Mouse (Mus musculus) CH12.LX (cell line): ENCODE measurements around the gene Olfr91.

Source experiments
- CHD1 ChIP-seq: IDR thresholded peaks from 2 replicates; pipeline ENCODE4 v1.6.1; 2012; ENCODE audit warnings: low read depth, low read length, improper control_type of control experiment, inconsistent platforms
- CTCF ChIP-seq, 2 experiments: IDR thresholded peaks in 1 of 2; conservative IDR thresholded peaks in 1 of 2; 2 replicates each; pipeline ENCODE4 v1.5.1; 2011 to 2012; ENCODE audit warnings: low read depth in 2 of 2, low read length in 2 of 2, improper control_type of control experiment in 1 of 2, inconsistent platforms in 1 of 2, mild to moderate bottlenecking in 1 of 2, moderate library complexity in 1 of 2
- JUND ChIP-seq: conservative IDR thresholded peaks from 2 replicates; pipeline ENCODE4 v1.6.1; 2011; ENCODE audit warnings: low read depth, low read length, improper control_type of control experiment
- MAX ChIP-seq: IDR thresholded peaks from 2 replicates; pipeline ENCODE4 v1.6.1; 2011; ENCODE audit warnings: low read length, improper control_type of control experiment
- SIN3A ChIP-seq: IDR thresholded peaks from 2 replicates; pipeline ENCODE4 v1.6.1; 2012; ENCODE audit warnings: low read length, improper control_type of control experiment, inconsistent platforms

DNA sequence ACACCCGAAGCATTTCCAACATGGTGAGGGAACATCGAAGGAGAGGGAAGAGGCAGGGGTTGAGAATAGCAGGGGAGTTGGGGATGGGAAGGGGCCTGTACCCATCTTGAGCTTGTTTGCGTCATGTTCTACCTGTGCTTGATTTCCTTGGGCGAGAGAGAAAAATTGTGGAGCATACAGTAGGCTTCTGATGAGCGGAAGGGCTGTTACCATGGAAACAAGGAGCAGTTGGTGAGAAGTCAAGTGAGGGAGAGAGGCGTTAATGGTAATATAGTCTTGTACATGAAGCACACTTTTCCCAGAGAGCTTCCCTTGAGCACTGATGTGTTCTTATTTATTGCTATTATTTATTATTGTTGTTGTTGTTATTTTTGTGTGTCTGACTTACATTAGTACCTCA lies 41.1 kb downstream of the Olfr91 start:
- TF ChIP-seq CTCF (conservative IDR thresholded peaks at IDR 0.05 in 1 of 2, IDR thresholded peaks at IDR 0.05 in 1 of 2; ENCODE audit: low read depth in 2 of 2, low read length in 2 of 2) = no peak
- TF ChIP-seq CHD1 = no peak
- TF ChIP-seq MAX = no peak
- no peak for TF ChIP-seq SIN3A
- no peak for TF ChIP-seq JUND
